Mouse (Mus musculus): ENCODE measurements around the gene Cytip. TPM values are rescaled to one million over a fixed set of nuclear protein-coding genes. Genes with fewer than 3 reads are reported as not detected.

The Cytip gene
- polyA plus RNA-seq, 1 experiment: 24.2 TPM

DNA sequence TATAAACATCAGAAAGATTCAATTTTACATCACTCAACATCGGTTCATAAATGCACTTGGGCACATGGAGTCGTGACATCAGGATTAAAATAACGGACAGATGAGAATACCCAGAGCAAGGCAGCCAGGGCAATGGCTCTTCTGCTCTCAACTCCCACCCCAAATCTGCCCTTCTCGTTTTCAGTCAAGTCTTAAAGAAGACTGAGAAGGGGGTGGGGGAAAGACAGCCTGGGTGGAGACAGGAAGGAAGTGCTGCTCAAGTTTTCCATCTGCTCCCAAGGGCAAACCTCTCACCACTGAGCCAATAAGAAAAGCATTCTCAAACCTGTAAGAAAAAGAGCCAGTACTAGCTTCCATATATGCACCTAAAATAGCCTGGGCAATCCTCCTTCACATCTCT, 5.8 kb downstream of the Cytip start:
- no peak overlapping the region for H3K27ac ChIP-seq (ENCODE audit: insufficient read depth, low read depth, low read length)
- WGBS: 75% methylated on average over 4 of the region's 4 CpGs
- peaks cover 7% of the 10 kb centered on the region; the same call in 1 of the 2 replicates for H3K4me1 ChIP-seq (ENCODE audit: control insufficient read depth, insufficient read depth, insufficient read length, low read length)
- no peak overlapping the region for H3K4me3 ChIP-seq (ENCODE audit: low read depth, low read length)
- H3K27me3 ChIP-seq (ENCODE audit: control insufficient read depth, insufficient read depth, low read length): no peaks in the 10 kb centered on the region
- no peaks in the 10 kb centered on the region for H3K36me3 ChIP-seq (ENCODE audit: control insufficient read depth, insufficient read depth, low read length)
- no peak for TF ChIP-seq CTCF (IDR thresholded peaks at IDR 0.05; ENCODE audit: extremely low read depth, insufficient read length, insufficient replicate concordance, low read depth, low read length)
- no peak for TF ChIP-seq POLR2A (IDR thresholded peaks at IDR 0.05; ENCODE audit: low read depth, low read length)

- H3K4me3 ChIP-seq (ENCODE audit: low read depth, low read length): no peak overlapping the region
- 44% methylated on average over 1 of the region's 1 CpGs for WGBS
- no peak overlapping the region for H3K27ac ChIP-seq (ENCODE audit: insufficient read depth, low read depth, low read length)
- no peaks in the 10 kb centered on the region for H3K36me3 ChIP-seq (ENCODE audit: control insufficient read depth, insufficient read depth, low read length)
- TF ChIP-seq CTCF (IDR thresholded peaks at IDR 0.05; ENCODE audit: extremely low read depth, insufficient read length, insufficient replicate concordance, low read depth, low read length): no peak
- TF ChIP-seq POLR2A (IDR thresholded peaks at IDR 0.05; ENCODE audit: low read depth, low read length): no peak
- peaks cover 7% of the 10 kb centered on the region; the same call in 1 of the 2 replicates for H3K4me1 ChIP-seq (ENCODE audit: control insufficient read depth, insufficient read depth, insufficient read length, low read length)
- no peaks in the 10 kb centered on the region for H3K27me3 ChIP-seq (ENCODE audit: control insufficient read depth, insufficient read depth, low read length)
These were observed 6.4 kb downstream of the Cytip start for GRCm38 (mm10) chr2:58188903-58189302.

GRCm38 (mm10) chr2:58187310-58188051, 7.9 kb downstream of the Cytip start:
- Histone ChIP-seq H3K4me3 (ENCODE audit: low read depth, low read length) (no peak overlapping the region), H3K27me3 (ENCODE audit: control insufficient read depth, insufficient read depth, low read length) (no peaks in the 10 kb centered on the region), H3K4me1 (ENCODE audit: control insufficient read depth, insufficient read depth, insufficient read length, low read length) (peaks cover 3% of the 10 kb centered on the region; the same call in 1 of the 2 replicates), H3K27ac (ENCODE audit: insufficient read depth, low read depth, low read length) (no peak overlapping the region), H3K36me3 (ENCODE audit: control insufficient read depth, insufficient read depth, low read length) (no peaks in the 10 kb centered on the region)
- TF ChIP-seq POLR2A (IDR thresholded peaks at IDR 0.05; ENCODE audit: low read depth, low read length): no peak
- TF ChIP-seq CTCF (IDR thresholded peaks at IDR 0.05; ENCODE audit: extremely low read depth, insufficient read length, insufficient replicate concordance, low read depth, low read length): no peak
- WGBS: 36% methylated on average over 8 of the region's 8 CpGs

DNA sequence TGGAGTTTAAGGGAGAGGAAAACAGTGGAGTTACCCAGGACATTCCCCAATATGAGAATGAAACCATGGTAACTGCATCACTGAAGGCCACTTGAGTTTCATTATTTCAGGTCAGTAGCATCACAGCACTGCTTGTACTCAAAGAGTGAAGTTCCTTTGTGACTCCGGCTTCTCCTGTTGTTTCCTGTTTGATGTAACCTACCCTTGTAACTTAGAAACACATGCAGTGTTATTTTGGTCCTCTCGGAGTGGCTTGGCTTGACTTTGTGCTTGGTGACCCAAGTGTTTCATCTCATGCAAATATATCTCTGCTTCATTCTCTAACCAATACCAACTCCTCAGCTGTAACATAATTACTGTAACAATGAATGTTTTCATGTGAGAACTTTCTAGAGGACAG, 11.1 kb downstream of the Cytip start:
- Histone ChIP-seq H3K27ac (ENCODE audit: insufficient read depth, low read depth, low read length) (no peak overlapping the region), H3K36me3 (ENCODE audit: control insufficient read depth, insufficient read depth, low read length) (no peaks in the 10 kb centered on the region), H3K4me1 (ENCODE audit: control insufficient read depth, insufficient read depth, insufficient read length, low read length) (no peaks in the 10 kb centered on the region), H3K27me3 (ENCODE audit: control insufficient read depth, insufficient read depth, low read length) (no peaks in the 10 kb centered on the region), H3K4me3 (ENCODE audit: low read depth, low read length) (no peak overlapping the region)
- 83% methylated on average over 2 of the region's 2 CpGs for WGBS
- TF ChIP-seq POLR2A (IDR thresholded peaks at IDR 0.05; ENCODE audit: low read depth, low read length): no peak
- TF ChIP-seq CTCF (IDR thresholded peaks at IDR 0.05; ENCODE audit: extremely low read depth, insufficient read length, insufficient replicate concordance, low read depth, low read length): no peak

GRCm38 (mm10) chr2:58183658-58184057, 11.7 kb downstream of the Cytip start:
- no peak overlapping the region for H3K27ac ChIP-seq (ENCODE audit: insufficient read depth, low read depth, low read length)
- WGBS: 81% methylated on average over 2 of the region's 2 CpGs
- no peaks in the 10 kb centered on the region for H3K36me3 ChIP-seq (ENCODE audit: control insufficient read depth, insufficient read depth, low read length)
- H3K27me3 ChIP-seq (ENCODE audit: control insufficient read depth, insufficient read depth, low read length): no peaks in the 10 kb centered on the region
- no peak overlapping the region for H3K4me3 ChIP-seq (ENCODE audit: low read depth, low read length)
- TF ChIP-seq CTCF (IDR thresholded peaks at IDR 0.05; ENCODE audit: extremely low read depth, insufficient read length, insufficient replicate concordance, low read depth, low read length) (no peak), POLR2A (IDR thresholded peaks at IDR 0.05; ENCODE audit: low read depth, low read length) (no peak)
- H3K4me1 ChIP-seq (ENCODE audit: control insufficient read depth, insufficient read depth, insufficient read length, low read length): no peaks in the 10 kb centered on the region

DNA sequence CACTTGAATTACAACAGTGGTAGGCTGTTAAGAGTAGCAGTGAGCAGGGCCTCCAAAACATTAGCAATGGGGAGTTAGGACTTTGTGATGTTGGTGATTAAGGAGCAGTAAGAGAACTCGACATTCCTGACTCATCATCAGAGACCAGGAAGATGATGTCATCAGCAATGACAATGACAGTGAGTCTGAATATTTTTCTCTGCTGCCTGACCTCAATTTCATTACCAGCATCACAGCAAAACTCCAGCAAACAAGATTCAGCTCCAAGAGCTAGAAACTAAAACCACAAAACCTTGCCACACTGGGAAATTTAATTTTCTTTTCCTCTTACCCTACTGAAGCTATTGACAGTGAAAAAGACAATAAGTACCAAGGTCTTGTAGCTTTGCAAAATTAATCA, 14.6 kb downstream of the Cytip start:
- Histone ChIP-seq H3K27ac (ENCODE audit: insufficient read depth, low read depth, low read length) (no peak overlapping the region), H3K4me1 (ENCODE audit: control insufficient read depth, insufficient read depth, insufficient read length, low read length) (peaks cover 3% of the 10 kb centered on the region; the same call in 1 of the 2 replicates)
- 29% methylated on average over 1 of the region's 1 CpGs for WGBS

DNA sequence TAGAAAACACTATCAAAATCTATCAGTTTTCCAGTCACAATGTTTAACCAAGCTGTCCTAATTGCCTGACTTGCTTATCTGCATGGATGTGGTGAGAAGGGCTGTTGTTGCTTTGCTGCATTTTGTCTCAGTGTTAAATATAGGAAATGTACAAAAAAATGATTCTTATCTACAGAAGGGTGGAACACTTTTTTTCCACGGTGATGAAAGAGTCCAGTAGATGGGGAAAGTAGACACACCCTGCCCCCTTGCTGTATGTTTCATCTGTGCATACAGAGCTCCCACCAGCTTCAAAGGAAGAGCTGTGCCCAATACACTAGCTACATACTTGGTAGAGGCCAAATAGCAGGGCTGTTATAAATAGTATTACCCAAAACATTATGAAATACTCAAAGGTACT, 16.3 kb downstream of the Cytip start:
- WGBS: 20% methylated on average over 1 of the region's 1 CpGs
- H3K4me3 ChIP-seq (ENCODE audit: low read depth, low read length): no peak overlapping the region
- no peak overlapping the region for H3K27ac ChIP-seq (ENCODE audit: insufficient read depth, low read depth, low read length)
- TF ChIP-seq POLR2A (IDR thresholded peaks at IDR 0.05; ENCODE audit: low read depth, low read length): no peak
- no peak for TF ChIP-seq CTCF (IDR thresholded peaks at IDR 0.05; ENCODE audit: extremely low read depth, insufficient read length, insufficient replicate concordance, low read depth, low read length)
- H3K36me3 ChIP-seq (ENCODE audit: control insufficient read depth, insufficient read depth, low read length): no peaks in the 10 kb centered on the region
- H3K4me1 ChIP-seq (ENCODE audit: control insufficient read depth, insufficient read depth, insufficient read length, low read length): peaks cover 7% of the 10 kb centered on the region; the same call in 1 of the 2 replicates
- no peaks in the 10 kb centered on the region for H3K27me3 ChIP-seq (ENCODE audit: control insufficient read depth, insufficient read depth, low read length)

More for the DNA sequence above, 14.6 kb downstream of the Cytip start:
- Histone ChIP-seq H3K36me3 (ENCODE audit: control insufficient read depth, insufficient read depth, low read length) (no peaks in the 10 kb centered on the region), H3K4me3 (ENCODE audit: low read depth, low read length) (no peak overlapping the region), H3K27me3 (ENCODE audit: control insufficient read depth, insufficient read depth, low read length) (no peaks in the 10 kb centered on the region)
- no peak for TF ChIP-seq POLR2A (IDR thresholded peaks at IDR 0.05; ENCODE audit: low read depth, low read length)
- TF ChIP-seq CTCF (IDR thresholded peaks at IDR 0.05; ENCODE audit: extremely low read depth, insufficient read length, insufficient replicate concordance, low read depth, low read length): no peak
